Mouse (Mus musculus) CH12.LX (cell line): ENCODE measurements around the gene Otud7a.

Experiments used
- BHLHE40 ChIP-seq: IDR thresholded peaks from 2 replicates; pipeline ENCODE4 v1.6.1; 2011; ENCODE audit warnings: mild to moderate bottlenecking, low read depth, low read length, improper control_type of control experiment
- CTCF ChIP-seq, 2 experiments: IDR thresholded peaks in 1 of 2; conservative IDR thresholded peaks in 1 of 2; 2 replicates each; pipeline ENCODE4 v1.5.1; 2011 to 2012; ENCODE audit warnings: low read depth in 2 of 2, low read length in 2 of 2, improper control_type of control experiment in 1 of 2, inconsistent platforms in 1 of 2, mild to moderate bottlenecking in 1 of 2, moderate library complexity in 1 of 2
- EP300 ChIP-seq: IDR thresholded peaks from 2 replicates; pipeline ENCODE4 v1.6.1; 2011; ENCODE audit warnings: low read length, improper control_type of control experiment
- GABPA ChIP-seq: IDR thresholded peaks from 2 replicates; pipeline ENCODE4 v1.6.1; 2012; ENCODE audit warnings: low read depth, low read length, improper control_type of control experiment, inconsistent platforms; ENCODE audit not compliant: insufficient replicate concordance
- JUND ChIP-seq: conservative IDR thresholded peaks from 2 replicates; pipeline ENCODE4 v1.6.1; 2011; ENCODE audit warnings: low read depth, low read length, improper control_type of control experiment
- MAX ChIP-seq: IDR thresholded peaks from 2 replicates; pipeline ENCODE4 v1.6.1; 2011; ENCODE audit warnings: low read length, improper control_type of control experiment
- NELFE ChIP-seq: IDR thresholded peaks from 2 replicates; pipeline ENCODE4 v1.6.1; 2011; ENCODE audit warnings: low read depth, low read length, improper control_type of control experiment
- POLR2A ChIP-seq: IDR thresholded peaks from 2 replicates; pipeline ENCODE4 v1.6.1; 2011; ENCODE audit warnings: low read depth, mild to moderate bottlenecking, improper control_type of control experiment, low read length
- RCOR1 ChIP-seq: conservative IDR thresholded peaks from 2 replicates; pipeline ENCODE4 v1.6.1; 2012; ENCODE audit warnings: low read depth, mild to moderate bottlenecking, inconsistent platforms, low read length, improper control_type of control experiment
- SMC3 ChIP-seq: IDR thresholded peaks from 2 replicates; pipeline ENCODE4 v1.6.1; 2011; ENCODE audit warnings: low read depth, low read length, improper control_type of control experiment
- UBTF ChIP-seq: IDR thresholded peaks from 2 replicates; pipeline ENCODE4 v1.6.1; 2012; ENCODE audit warnings: low read depth, mild to moderate bottlenecking, inconsistent platforms, low read length, improper control_type of control experiment, moderate library complexity
- USF1 ChIP-seq: IDR thresholded peaks from 2 replicates; pipeline ENCODE4 v1.6.1; 2014; ENCODE audit warnings: low read depth, mild to moderate bottlenecking, inconsistent platforms, low read length, improper control_type of control experiment
- ZC3H11A ChIP-seq: IDR thresholded peaks from 2 replicates; pipeline ENCODE4 v1.6.1; 2012; ENCODE audit warnings: low read depth, mild to moderate bottlenecking, inconsistent platforms, low read length, improper control_type of control experiment
- ZKSCAN1 ChIP-seq: IDR thresholded peaks from 2 replicates; pipeline ENCODE4 v1.6.1; 2012; ENCODE audit warnings: low read depth, inconsistent platforms, low read length, improper control_type of control experiment, borderline replicate concordance

DNA sequence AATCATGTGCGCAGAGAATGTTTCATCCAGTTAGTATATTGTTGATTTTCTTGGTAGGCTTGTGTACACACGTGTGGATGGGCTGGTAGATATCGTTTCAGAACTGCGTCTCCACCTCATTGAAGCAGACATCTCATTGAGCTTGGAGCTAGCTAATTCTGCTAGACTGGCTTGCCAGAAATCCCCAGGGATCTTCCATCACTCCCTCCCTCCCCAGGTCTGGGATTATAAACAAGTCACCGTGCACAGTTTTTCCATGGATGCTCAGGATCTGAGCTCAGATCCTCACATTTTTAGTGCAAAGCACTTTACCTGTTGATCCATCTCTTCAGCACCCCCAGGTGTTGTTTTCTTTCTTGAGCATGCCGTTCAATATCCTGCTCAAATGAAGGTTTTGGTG lies 22.2 kb downstream of the Otud7a start:
- TF ChIP-seq CTCF (conservative IDR thresholded peaks at IDR 0.05 in 1 of 2, IDR thresholded peaks at IDR 0.05 in 1 of 2; ENCODE audit: low read depth in 2 of 2, low read length in 2 of 2) = no peak
- TF ChIP-seq EP300 = no peak
- no peak for TF ChIP-seq BHLHE40
- TF ChIP-seq MAX = no peak
- TF ChIP-seq POLR2A = no peak
- TF ChIP-seq ZC3H11A = no peak
- no peak for TF ChIP-seq NELFE
- no peak for TF ChIP-seq USF1
- no peak for TF ChIP-seq SMC3
- no peak for TF ChIP-seq ZKSCAN1
- no peak for TF ChIP-seq UBTF
- no peak for TF ChIP-seq RCOR1
- no peak for TF ChIP-seq GABPA
- TF ChIP-seq JUND = no peak
